Mouse (Mus musculus): Measurements from ENCODE around the gene Cox4i1. TPM values are rescaled to one million over a fixed set of nuclear protein-coding genes. Genes with fewer than 3 reads are reported as not detected.

Cox4i1 gene
- polyA plus RNA-seq, 1 experiment from 2014 or later, result 1,171 TPM

DNA sequence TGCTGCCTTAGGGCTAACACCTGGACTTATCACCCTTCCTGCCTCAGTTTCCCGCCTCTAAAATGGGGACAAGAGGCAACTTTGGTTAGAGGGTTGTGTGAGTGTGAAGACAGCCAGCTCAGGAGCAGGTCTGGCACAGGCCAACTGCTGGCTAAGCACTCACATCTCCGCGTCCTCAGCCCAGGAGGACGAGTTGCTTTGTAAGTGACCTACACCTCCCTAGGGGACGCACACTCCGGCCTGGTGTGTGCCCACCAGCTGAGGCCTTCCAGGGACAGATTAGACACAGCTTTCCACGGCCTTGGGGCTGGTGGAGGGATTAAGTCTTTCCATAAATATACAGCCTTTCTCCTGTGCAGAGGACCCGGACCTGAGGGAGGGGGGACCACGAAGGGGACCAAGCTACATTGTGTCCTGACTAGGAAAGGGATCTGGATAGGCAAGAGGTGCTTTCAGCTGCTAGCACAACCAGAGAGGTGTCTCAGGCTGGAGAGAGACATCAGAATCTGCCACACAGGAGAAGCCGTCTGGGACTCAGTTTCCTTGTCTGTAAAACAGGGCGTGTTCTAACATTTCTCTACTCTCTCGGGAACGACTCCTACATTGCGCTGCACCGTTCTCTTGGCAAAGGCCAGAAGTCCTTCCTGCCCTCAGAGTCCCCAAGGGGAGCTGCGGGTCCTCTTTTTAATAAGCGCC is 34.9 kb upstream of the Cox4i1 start:
- WGBS, result 22% methylated on average over 17 of the region's 17 CpGs
- H3K4me3 ChIP-seq, result peak overlapping the region; percentile 72
- H3K27me3 ChIP-seq, result 0 out of 2 replicates have a peak, but pooled peaks cover 4% of the 10 kb centered on the region
- H3K27ac ChIP-seq (replicated peaks), result no peak overlapping the region
- peak overlapping the region; percentile 98 for H3K4me2 ChIP-seq
- no peaks in the 10 kb centered on the region for H3K9me3 ChIP-seq
- H3K4me1 ChIP-seq (replicated peaks), result peaks cover 18% of the 10 kb centered on the region
- ATAC-seq (ENCODE audit: low FRiP score, low read depth), result no peak
- H3K36me3 ChIP-seq, result no peaks in the 10 kb centered on the region
- peak overlapping the region; percentile 61 for H3K9ac ChIP-seq

DNA sequence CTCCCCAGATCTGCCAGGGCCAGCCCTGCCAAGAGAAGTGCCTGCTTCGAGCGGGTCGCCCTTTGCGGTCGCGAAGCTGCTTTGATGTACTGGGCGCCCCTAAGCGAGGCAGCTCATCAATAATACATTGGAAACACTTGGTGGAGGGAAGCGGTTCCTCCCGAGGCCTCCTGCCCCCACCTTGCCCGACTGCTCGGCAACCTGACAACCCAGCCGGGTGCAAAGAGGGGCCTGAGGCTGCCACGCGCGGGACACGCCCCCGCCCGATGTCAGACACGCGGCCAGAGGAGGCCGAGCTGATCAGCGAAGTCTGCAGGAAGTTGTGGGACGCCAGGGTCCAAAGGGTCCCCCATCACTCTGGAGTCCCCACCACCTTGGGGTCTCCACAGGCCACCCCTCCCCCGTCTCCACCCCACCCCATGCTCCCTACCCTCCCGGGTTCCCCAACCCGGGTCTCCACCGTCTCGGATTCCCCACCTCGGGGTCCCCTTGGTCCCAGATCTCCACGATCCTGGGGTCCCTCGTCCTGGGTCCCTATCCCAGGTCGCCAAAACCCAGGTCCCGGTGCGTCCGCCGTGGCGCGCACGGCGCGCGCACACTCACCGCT is 34.3 kb upstream of the Cox4i1 start:
- Histone ChIP-seq H3K36me3 (no peaks in the 10 kb centered on the region), H3K9ac (peak overlapping the region; percentile 61), H3K4me2 (peak overlapping the region; percentile 98), H3K27ac (replicated peaks) (no peak overlapping the region), H3K27me3 (0 out of 2 replicates have a peak, but pooled peaks cover 4% of the 10 kb centered on the region), H3K4me1 (replicated peaks) (peaks cover 18% of the 10 kb centered on the region), H3K4me3 (peak overlapping the region; percentile 72), H3K9me3 (no peaks in the 10 kb centered on the region)
- 1% methylated on average over 44 of the region's 44 CpGs for WGBS
- peak; percentile 32 for ATAC-seq (ENCODE audit: low FRiP score, low read depth)

DNA sequence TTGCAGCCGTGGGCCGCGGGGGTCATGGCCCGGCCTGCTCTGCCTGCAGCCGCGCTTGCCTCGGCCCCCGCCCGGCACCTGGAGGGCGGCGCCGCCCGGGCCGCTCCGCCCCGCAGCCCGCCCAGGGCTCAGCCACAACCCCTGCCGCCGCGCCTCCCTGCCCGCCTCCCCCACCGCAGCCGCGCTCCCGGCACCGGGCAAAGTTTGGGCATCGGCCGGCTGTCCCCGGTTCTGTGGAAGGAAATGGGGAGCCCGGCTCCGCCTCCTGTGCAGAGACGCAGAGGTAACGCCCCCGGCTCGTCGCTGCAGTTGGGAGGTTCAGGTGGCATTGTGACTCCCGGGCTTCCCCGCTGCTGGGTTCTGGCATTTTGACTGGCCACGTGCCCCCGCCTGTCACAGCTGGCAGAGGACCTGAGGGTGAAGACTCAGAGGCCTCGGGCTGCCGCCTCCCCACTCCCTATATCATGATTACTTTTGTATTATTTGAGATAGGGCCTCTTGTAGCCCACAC is 33.6 kb upstream of the Cox4i1 start:
- H3K9ac ChIP-seq, result peak overlapping the region; percentile 61
- 0 out of 2 replicates have a peak, but pooled peaks cover 4% of the 10 kb centered on the region for H3K27me3 ChIP-seq
- peak; percentile 29; the same call in 1 of the 2 replicates for ATAC-seq (ENCODE audit: low FRiP score, low read depth)
- no peak overlapping the region for H3K27ac ChIP-seq (replicated peaks)
- peak overlapping the region; percentile 72 for H3K4me3 ChIP-seq
- peaks cover 18% of the 10 kb centered on the region for H3K4me1 ChIP-seq (replicated peaks)
- no peaks in the 10 kb centered on the region for H3K9me3 ChIP-seq
- under 1% methylated on average over 42 of the region's 42 CpGs for WGBS
- peak overlapping the region; percentile 98 for H3K4me2 ChIP-seq
- H3K36me3 ChIP-seq, result no peaks in the 10 kb centered on the region

DNA sequence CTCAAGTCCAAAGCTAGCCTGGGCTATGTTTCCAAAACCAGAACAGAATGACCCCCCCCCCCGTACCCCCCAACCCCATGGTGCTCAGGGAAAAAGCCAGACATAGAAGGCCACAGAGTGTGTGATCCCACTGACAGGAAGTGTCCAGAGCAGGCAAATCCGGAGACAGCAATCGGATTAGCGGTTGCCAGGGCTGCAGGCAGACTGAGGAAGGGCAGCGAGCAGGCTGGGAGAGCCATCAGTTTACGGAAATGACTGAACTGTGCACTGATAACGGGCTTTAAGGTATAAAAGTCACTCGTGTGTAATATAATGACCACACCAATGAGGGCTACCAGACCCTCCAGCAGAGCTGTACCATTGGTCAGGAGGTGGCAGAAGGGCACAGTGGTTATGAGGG is 26.8 kb upstream of the Cox4i1 start:
- Histone ChIP-seq H3K4me2 (no peak overlapping the region), H3K9me3 (no peaks in the 10 kb centered on the region), H3K9ac (no peak overlapping the region), H3K4me3 (no peak overlapping the region), H3K27me3 (no peaks in the 10 kb centered on the region), H3K4me1 (replicated peaks) (peaks cover 8% of the 10 kb centered on the region; the same call in 1 of the 2 replicates), H3K27ac (replicated peaks) (no peak overlapping the region), H3K36me3 (no peaks in the 10 kb centered on the region)
- no peak for ATAC-seq (ENCODE audit: low FRiP score, low read depth)
- 36% methylated on average over 8 of the region's 8 CpGs for WGBS

DNA sequence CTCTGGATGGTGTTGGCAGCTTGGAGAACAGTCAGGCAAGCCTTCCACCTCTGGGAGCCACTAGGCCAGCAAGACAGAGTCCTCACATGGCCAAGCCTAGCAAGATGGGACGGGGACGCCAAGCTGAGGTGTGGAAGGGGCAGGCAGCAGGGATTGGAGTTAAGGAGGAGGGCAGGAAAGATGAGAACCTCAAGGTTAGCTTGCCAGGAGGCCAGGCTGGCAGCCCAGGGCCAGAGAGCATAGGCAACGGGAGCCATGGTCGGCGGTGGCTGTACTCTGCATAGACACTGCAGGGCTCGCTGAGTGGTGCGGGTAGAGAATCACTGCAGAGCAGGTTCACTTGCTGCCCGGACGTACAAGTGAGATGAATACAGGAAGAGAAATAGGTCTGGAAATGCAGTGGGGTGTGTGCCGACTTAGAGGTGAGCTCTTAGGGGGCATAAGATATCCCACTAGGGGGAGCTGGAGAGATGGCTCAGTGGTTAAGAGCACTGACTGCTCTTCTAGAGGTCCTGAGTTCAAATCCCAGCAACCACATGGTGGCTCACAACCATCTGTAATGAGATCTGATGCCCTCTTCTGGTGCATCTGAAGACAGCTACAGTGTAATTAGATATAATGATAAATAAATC is 25.9 kb upstream of the Cox4i1 start:
- Histone ChIP-seq H3K9ac (no peak overlapping the region), H3K4me3 (no peak overlapping the region), H3K36me3 (no peaks in the 10 kb centered on the region), H3K27me3 (no peaks in the 10 kb centered on the region), H3K4me1 (replicated peaks) (peaks cover 8% of the 10 kb centered on the region; the same call in 1 of the 2 replicates), H3K9me3 (no peaks in the 10 kb centered on the region), H3K4me2 (no peak overlapping the region), H3K27ac (replicated peaks) (no peak overlapping the region)
- ATAC-seq (ENCODE audit: low FRiP score, low read depth), result no peak
- WGBS, result 80% methylated on average over 10 of the region's 10 CpGs

DNA sequence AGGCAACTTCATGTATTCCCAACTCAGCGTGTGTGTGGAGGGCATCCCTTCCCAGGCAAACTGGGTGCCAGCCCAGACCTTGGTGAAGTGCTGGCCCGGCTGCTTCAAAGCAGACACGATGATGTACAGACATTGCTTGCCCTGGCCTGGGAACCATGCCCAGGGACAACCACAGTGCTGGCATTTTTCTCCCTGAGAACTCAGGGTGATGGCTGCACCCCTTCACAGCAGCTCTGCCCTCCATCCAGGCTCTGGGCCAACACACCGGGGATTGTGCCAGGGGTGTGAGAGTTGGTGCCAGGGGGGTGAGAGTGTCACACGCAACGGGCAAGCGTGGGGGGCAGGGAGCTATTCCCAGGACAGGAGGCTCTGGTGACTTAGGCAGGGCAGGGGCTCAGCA is 23.4 kb upstream of the Cox4i1 start:
- peak; percentile 88 for ATAC-seq (ENCODE audit: low FRiP score, low read depth)
- no peak overlapping the region for H3K4me2 ChIP-seq
- no peaks in the 10 kb centered on the region for H3K36me3 ChIP-seq
- whole genome bisulfite sequencing, result 53% methylated on average over 7 of the region's 7 CpGs
- H3K27me3 ChIP-seq, result no peaks in the 10 kb centered on the region
- H3K9ac ChIP-seq, result no peak overlapping the region
- H3K4me3 ChIP-seq, result no peak overlapping the region
- peaks cover 8% of the 10 kb centered on the region; the same call in 1 of the 2 replicates for H3K4me1 ChIP-seq (replicated peaks)
- H3K27ac ChIP-seq (replicated peaks), result peak overlapping the region; percentile 57
- no peaks in the 10 kb centered on the region for H3K9me3 ChIP-seq

DNA sequence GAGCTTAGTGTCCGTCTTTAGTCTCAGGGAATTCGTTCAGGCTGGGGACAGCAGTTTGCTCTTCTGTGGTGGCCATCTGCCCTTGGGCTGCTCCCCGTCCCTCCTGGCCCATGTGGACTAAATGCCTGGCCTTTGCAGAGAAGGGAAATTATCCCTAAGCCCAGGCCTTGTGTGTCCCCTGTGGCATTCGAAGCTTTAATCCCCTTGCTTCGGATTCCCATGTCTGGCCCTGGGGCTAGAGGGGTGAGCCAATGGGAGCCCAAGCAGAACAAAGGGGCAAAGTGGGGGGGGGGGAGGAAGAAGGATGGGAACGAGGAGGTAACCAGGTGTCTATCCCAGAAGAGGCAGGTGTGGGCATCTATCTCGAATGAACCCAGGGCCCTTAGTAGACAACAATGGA is 20.5 kb upstream of the Cox4i1 start, which contains the start of gene 1190005I06Rik:
Gene 1190005I06Rik, minus strand, starts transcription at position 101 of the 400 bp plus-strand sequence.
- ATAC-seq (ENCODE audit: low FRiP score, low read depth), result no peak
- Histone ChIP-seq H3K4me2 (no peak within 1 kb of the TSS), H3K4me1 (replicated peaks) (peaks cover 8% of the 10 kb centered on the region; the same call in 1 of the 2 replicates), H3K9ac (no peak within 1 kb of the TSS), H3K27me3 (no peaks in the 10 kb centered on the region), H3K36me3 (no peaks in the 10 kb centered on the region), H3K4me3 (no peak within 1 kb of the TSS), H3K9me3 (no peaks in the 10 kb centered on the region), H3K27ac (replicated peaks) (no peak within 1 kb of the TSS)
- WGBS, result 58% methylated on average over 7 of the region's 7 CpGs

DNA sequence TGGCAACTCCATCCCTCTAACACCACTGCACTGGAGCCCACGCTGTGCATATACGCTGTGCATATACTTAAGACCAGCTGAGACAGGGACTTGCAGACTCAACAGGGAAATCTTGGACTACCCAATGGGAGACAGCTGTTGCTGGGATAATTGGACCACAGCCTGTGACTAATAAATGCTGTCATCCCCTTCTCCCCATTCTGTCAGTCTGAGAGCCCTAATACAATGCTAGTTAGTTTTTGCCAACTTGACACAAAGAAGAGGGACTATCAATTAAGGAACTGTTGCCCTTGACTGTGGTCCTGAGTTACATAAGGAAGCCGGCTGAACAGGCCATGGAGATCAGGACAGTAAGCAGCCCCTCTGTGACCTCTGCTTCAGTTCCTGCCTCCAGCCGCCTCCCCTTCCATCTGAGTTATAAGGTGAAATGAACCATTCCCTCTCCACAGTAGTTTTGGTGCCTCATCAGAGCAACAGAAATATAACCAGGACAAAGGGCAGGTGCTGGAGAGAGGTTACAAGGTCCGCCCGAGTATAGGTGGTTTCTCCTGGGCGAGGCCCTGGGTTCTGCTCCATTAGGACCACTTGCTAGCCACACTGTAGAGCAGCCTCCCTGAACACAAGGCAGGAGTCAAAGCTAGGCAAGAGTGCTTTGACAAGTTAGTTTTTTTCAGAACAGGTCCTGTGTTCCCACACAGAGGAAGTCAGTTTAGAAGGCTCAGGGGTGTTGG is 11.5 kb upstream of the Cox4i1 start:
- peaks cover 24% of the 10 kb centered on the region for H3K36me3 ChIP-seq
- H3K9me3 ChIP-seq, result no peaks in the 10 kb centered on the region
- H3K4me3 ChIP-seq, result no peak overlapping the region
- H3K4me2 ChIP-seq, result no peak overlapping the region
- H3K27me3 ChIP-seq, result no peaks in the 10 kb centered on the region
- no peak overlapping the region for H3K27ac ChIP-seq (replicated peaks)
- no peaks in the 10 kb centered on the region; the same call in 1 of the 2 replicates for H3K4me1 ChIP-seq (replicated peaks)
- WGBS, result 82% methylated on average over 7 of the region's 7 CpGs
- no peak overlapping the region for H3K9ac ChIP-seq
- ATAC-seq (ENCODE audit: low FRiP score, low read depth), result no peak

DNA sequence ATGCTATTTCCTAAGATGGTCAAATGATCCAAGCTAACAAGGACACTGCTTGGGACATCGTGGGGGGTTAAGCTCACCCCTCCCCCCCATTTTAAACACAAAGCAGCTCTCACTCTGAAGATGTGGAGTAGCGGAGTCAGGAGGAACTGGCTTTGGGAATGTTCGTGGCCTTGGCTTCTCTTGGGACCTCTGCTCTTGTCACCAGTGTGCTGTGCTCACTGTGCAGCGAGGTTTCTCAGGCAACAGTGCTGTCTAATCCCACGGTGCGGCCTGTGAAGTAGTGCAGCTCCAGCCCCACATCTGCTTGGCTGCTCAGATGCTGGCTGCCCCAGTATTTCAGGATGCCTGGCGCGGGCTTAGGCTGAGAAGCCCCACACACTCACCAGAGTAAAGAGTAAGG is 10.6 kb upstream of the Cox4i1 start:
- WGBS, result 84% methylated on average over 8 of the region's 8 CpGs
- Histone ChIP-seq H3K4me3 (no peak overlapping the region), H3K36me3 (peaks cover 24% of the 10 kb centered on the region), H3K9ac (no peak overlapping the region), H3K4me1 (replicated peaks) (no peaks in the 10 kb centered on the region; the same call in 1 of the 2 replicates), H3K27ac (replicated peaks) (no peak overlapping the region), H3K27me3 (no peaks in the 10 kb centered on the region), H3K9me3 (no peaks in the 10 kb centered on the region), H3K4me2 (no peak overlapping the region)
- ATAC-seq (ENCODE audit: low FRiP score, low read depth), result no peak

DNA sequence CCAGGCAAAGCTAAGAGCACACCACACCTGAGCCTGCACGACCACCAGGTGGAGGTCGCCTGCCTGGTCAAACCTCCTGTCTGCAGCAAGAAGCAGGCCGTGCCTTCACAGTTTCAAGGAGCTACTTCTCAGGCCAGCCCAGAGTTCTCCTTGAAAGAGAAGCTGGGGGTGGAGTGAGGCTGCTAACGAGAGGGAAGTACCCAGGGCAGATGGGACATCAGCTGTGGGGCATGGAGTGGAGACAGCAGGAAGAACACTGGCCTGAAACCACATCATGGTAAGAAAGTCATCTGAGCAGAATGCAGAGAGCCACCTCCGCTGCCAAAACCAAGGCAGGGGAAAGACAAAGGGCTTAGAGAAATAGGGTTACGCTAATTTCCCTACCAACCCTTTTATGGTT is 3.5 kb upstream of the Cox4i1 start:
- 0 out of 2 replicates have a peak overlapping the region, but pooled peaks have one; percentile 9 for H3K27ac ChIP-seq (replicated peaks)
- no peak overlapping the region for H3K4me3 ChIP-seq
- no peaks in the 10 kb centered on the region for H3K9me3 ChIP-seq
- H3K9ac ChIP-seq, result no peak overlapping the region
- WGBS, result 80% methylated on average over 6 of the region's 6 CpGs
- no peaks in the 10 kb centered on the region for H3K36me3 ChIP-seq
- no peaks in the 10 kb centered on the region for H3K27me3 ChIP-seq
- H3K4me1 ChIP-seq (replicated peaks), result peaks cover 46% of the 10 kb centered on the region
- ATAC-seq (ENCODE audit: low FRiP score, low read depth), result no peak
- no peak overlapping the region for H3K4me2 ChIP-seq

DNA sequence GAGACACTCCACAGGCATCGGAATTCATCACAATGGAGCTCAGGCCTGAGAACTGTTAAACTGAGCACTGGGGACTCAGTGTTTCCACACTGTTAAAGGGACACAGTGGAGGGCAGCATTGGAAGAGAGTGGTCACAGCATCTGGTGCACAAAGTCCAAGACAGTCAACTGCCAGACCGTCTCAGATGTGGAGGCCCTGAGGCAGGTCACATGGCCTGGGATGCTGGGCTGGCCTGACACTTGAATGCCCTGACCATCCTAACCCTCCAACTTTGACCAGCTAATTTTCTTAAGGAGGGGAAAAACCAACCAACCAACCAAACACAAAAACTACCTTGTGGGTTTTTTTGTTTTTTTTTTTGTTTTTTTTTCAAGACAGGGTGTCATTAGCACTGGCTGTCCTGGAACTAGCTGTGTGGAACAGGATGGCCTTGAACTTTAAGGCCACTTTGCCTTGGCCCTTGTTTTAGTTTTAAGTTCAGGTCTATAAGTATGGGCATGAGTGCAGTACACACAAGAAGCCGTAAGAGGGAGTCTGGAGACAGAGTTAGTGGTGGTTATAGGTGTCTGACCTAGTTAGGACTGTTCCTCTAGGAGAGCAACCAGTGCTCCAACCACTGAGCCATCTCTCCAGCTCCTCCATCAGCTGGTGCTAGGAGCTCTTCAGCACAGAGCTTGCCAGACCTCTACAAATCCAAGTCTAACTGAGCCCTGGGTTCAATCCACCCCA is 2.1 kb upstream of the Cox4i1 start:
- H3K9ac ChIP-seq, result peak overlapping the region; percentile 0; the same call in 1 of the 2 replicates
- peak overlapping the region; percentile 81 for H3K4me2 ChIP-seq
- no peaks in the 10 kb centered on the region for H3K27me3 ChIP-seq
- H3K27ac ChIP-seq (replicated peaks), result no peak overlapping the region
- WGBS, result 69% methylated on average over 3 of the region's 3 CpGs
- H3K4me1 ChIP-seq (replicated peaks), result peaks cover 49% of the 10 kb centered on the region
- ATAC-seq (ENCODE audit: low FRiP score, low read depth), result no peak
- no peak overlapping the region for H3K4me3 ChIP-seq
- no peaks in the 10 kb centered on the region for H3K9me3 ChIP-seq
- peaks cover 8% of the 10 kb centered on the region for H3K36me3 ChIP-seq

Measured in hindbrain, embryonic 15.5 days (tissue).